Mouse (Mus musculus): ENCODE measurements around the gene Gm45233.

Gene Gm45233

DNA sequence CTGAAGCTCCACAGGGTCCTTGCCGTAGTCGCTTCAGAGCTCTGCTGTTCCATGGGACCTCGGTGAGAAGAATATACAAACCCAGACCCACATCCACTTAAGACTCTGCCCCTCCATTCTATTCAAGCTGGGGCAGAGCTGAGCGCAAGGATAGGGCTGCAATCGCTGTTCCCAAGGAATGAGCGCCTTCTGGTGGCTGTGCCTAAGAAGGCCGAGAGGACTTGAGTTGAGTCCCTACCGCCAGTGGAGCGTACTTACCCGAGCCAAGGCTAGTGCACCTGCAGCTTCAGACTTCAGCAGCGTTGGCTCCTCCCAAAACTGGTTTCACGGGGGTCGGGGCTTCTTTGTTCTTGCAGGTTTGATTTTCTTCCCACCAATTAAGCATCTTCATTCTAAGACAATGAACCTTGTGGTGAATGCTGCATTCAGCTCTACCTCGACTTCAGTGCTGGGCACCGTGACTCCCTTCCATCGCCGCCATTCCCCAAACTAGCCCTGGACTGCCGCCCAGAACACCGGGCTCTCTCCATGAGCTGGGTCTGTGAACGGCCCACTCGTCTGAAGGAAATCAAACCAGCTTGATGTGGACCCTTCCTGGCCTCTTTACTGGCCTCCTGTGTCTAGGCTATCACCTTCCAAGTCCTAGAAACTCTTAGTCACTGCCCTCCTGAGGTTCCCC is 51.6 kb downstream of the Gm45233 start:
- peak; percentile 72 for DNase-seq (ENCODE audit: low spot score)

DNA sequence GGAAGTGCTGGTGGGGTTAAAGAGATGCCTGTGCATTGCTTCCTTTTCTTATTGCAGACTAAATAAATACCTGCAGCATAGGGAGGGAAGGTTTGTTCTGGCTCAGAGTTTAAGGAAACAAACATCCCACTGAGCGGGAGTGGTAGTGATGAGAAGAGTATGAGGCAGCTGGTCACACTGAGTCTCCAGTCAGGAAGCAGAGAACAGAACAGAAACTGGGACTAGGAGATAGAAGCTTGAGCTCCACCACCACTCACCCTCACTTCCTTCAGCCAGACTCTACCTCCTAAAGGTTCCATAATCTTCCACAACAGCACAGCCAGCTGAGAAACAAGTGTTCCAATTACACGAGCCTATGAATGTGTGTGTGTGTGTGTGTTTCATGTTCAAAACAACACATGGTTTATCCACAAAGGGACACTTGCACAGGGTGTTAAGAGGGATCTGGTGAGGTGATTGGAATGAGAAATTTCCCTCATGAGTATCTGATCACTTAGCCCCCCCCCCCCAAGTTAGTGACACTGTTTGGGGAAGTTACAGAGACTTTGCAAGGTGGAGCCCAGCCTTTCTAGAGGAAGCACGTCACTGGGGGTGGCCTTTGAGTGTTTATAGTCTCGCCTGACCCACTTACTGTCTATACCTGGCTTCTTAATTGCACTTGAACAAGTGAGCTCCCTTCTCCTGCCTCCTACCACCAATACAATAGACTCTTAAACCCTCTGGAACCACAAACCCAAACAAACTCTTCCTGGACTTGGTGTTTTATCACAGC is 68.0 kb downstream of the Gm45233 start:
- no peak for DNase-seq (ENCODE audit: low spot score)

DNA sequence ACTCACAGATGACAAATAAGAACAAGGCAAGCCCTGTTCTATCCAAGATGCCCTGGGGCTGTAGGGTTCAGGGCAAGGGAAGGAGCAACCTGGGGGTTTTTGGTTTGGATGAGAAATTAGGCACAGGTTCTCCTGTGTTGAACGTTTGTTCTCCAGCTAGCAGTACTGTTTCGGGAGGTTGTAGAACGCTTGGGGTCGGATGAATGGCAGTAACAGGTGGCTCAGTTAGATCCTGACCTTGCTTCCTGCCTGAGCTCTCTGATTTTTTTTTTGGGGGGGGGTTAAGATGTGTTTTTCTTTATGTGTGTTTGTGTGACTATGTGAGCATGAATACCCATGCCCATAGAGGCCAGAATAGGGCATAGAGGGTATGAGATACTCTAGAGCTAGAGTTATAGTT is 68.6 kb downstream of the Gm45233 start:
- DNase-seq (ENCODE audit: low spot score): no peak

Data from embryo, embryonic 10.5 days (tissue).